Mouse (Mus musculus) lung, postnatal 0 days (tissue): ENCODE measurements around the gene Kmt2c.

Experiments
- CTCF ChIP-seq: IDR thresholded peaks from 2 replicates; pipeline ENCODE4 v1.5.1; 2016; ENCODE audit warnings: antibody characterized with exemption, mild to moderate bottlenecking
- EP300 ChIP-seq: IDR thresholded peaks from 2 replicates; pipeline ENCODE4 v1.6.1; 2016; ENCODE audit warnings: antibody characterized with exemption, mild to moderate bottlenecking, control low read depth

DNA sequence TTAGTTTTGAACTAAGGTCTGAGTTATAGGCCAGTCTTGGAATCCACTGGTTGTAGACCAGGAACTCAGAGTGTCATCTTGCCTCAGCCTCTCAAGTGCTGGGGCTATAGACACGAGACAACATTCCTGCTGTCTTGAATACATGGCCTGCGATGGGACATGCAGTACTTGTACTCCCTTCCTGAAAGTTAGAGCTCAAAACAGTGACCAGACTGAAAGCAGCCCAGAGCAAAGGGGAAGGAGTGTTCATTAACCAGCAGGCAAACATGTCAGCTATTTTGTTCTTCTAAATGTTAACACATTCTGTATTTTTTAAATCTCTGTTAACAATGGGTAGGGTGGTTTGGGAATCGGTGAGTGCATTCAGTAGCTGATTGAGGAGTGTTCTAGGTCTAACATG is 251.5 kb downstream of the Kmt2c start:
- TF ChIP-seq CTCF (no peak), EP300 (no peak)
